Mouse (Mus musculus) liver, embryonic 14.5 days (tissue): Measurements from ENCODE around the gene Cyp2u1. TPM values are rescaled to one million over a fixed set of nuclear protein-coding genes. Genes with fewer than 3 reads are reported as not detected.
A peak's percentile ranks its signal among the peaks of the same experiment; 100 is the strongest.

ENCODE experiments used
- ATAC-seq: fragments of 200-750 bp; cut with Nextera tagmentation; 2 replicates; pipeline ENCODE4 v1.8.0; 2017; ENCODE audit warnings: moderate number of reproducible peaks, mild to moderate bottlenecking, moderate library complexity; ENCODE audit not compliant: insufficient read depth
- DNase-seq, 3 experiments: peaks; one replicate each; pipeline ENCODE4 v3.0.0-alpha.2; 2012 to 2013; ENCODE audit warnings: low read depth in 3 of 3, low spot score in 3 of 3
- H3K27ac ChIP-seq: fragments of 300-500 bp; sonication (generic); 2 replicates; pipeline ENCODE4 v1.5.1; 2014; ENCODE audit warnings: moderate library complexity, mild to moderate bottlenecking, control low read depth, inconsistent platforms
- H3K27me3 ChIP-seq: fragments of 300-500 bp; sonication (generic); 2 replicates; pipeline ENCODE4 v1.6.1; 2014; ENCODE audit warnings: mild to moderate bottlenecking, low read length, moderate library complexity; ENCODE audit not compliant: control insufficient read depth, insufficient read depth
- H3K36me3 ChIP-seq: fragments of 300-500 bp; sonication (generic); replicated peaks from 2 replicates; pipeline ENCODE4 v1.6.1; 2014; ENCODE audit warnings: low read depth; ENCODE audit not compliant: control insufficient read depth, insufficient read depth
- H3K4me1 ChIP-seq, 2 experiments: fragments of 200-500 bp in 1 of 2; fragments of 300-500 bp in 1 of 2; sonication (generic) in 1 of 2; replicated peaks; 2 replicates each; pipeline ENCODE4 v1.6.1; 2012 to 2014; ENCODE audit warnings: antibody characterized with exemption in 1 of 2, inconsistent platforms in 1 of 2, low read length in 1 of 2; ENCODE audit not compliant: control insufficient read depth in 2 of 2, insufficient read depth in 2 of 2
- H3K4me2 ChIP-seq: fragments of 300-500 bp; sonication (generic); 2 replicates; pipeline ENCODE4 v1.6.1; 2014; ENCODE audit warnings: low read depth, mild to moderate bottlenecking, control low read depth, moderate library complexity
- H3K4me3 ChIP-seq, 2 experiments: fragments of 200-500 bp in 1 of 2; fragments of 300-500 bp in 1 of 2; sonication (generic) in 1 of 2; 2 replicates each; pipeline ENCODE4 v1.5.1; 2012 to 2014; ENCODE audit warnings: low read depth in 2 of 2, low read length in 2 of 2, mild to moderate bottlenecking in 2 of 2, control low read depth in 1 of 2, inconsistent platforms in 1 of 2, moderate library complexity in 1 of 2; ENCODE audit not compliant: insufficient read depth in 1 of 2
- H3K9ac ChIP-seq: fragments of 300-500 bp; sonication (generic); replicated peaks from 2 replicates; pipeline ENCODE4 v1.6.1; 2014; ENCODE audit warnings: mild to moderate bottlenecking, control low read depth, moderate library complexity
- H3K9me3 ChIP-seq: fragments of 300-500 bp; sonication (generic); 2 replicates; pipeline ENCODE4 v1.6.1; 2016; ENCODE audit warnings: low read length, mixed read lengths; ENCODE audit not compliant: control insufficient read depth
- CTCF ChIP-seq: IDR thresholded peaks from 2 replicates; pipeline ENCODE4 v1.5.1; 2016; ENCODE audit warnings: antibody characterized with exemption, low read depth, control low read depth
- EP300 ChIP-seq: IDR thresholded peaks from 2 replicates; pipeline ENCODE4 v1.6.1; 2016; ENCODE audit warnings: antibody characterized with exemption, low read depth
- WGBS: fragments of 180-500 bp; shearing (Covaris S2); extraction: QIAGEN DNeasy Blood & Tissue Kit; methylation state at CpG from one replicate; pipeline ENCODE4 v1.1.7; 2014; ENCODE audit not compliant: insufficient replicate concordance; 5-methylcytosine and 5-hydroxymethylcytosine counted together
- polyA plus RNA-seq, 2 experiments: library from polyadenylated mRNA; depleted of rRNA in 1 of 2; stranded (reverse) in 1 of 2; unstranded in 1 of 2; fragments of >200 nt; fragmentation: Nextera tagmentation in 1 of 2; extraction: Ambion mirVana in 1 of 2; gene quantifications; 2 replicates each; pipeline versions ENCODE4 v1.2.1 to v1.2.3; 2012 to 2014

Gene Cyp2u1
- polyA plus RNA-seq, 2 experiments = 0.04 to 0.15 TPM

- DNase-seq = no peak
- H3K4me3 ChIP-seq = no peak overlapping the region
- TF ChIP-seq CTCF (no peak), EP300 (no peak)
- no peaks in the 10 kb centered on the region for H3K36me3 ChIP-seq
- H3K27me3 ChIP-seq = no peaks in the 10 kb centered on the region
- H3K9me3 ChIP-seq = no peaks in the 10 kb centered on the region
- H3K27ac ChIP-seq = no peak overlapping the region
- no peak overlapping the region for H3K4me2 ChIP-seq
- no peaks in the 10 kb centered on the region for H3K4me1 ChIP-seq
- no peak for ATAC-seq
- WGBS = 78% methylated on average over 7 of the region's 7 CpGs
- H3K9ac ChIP-seq = no peak overlapping the region
These were observed 6.1 kb downstream of the Cyp2u1 start for GRCm38 (mm10) chr3:131296893-131297292.

DNA sequence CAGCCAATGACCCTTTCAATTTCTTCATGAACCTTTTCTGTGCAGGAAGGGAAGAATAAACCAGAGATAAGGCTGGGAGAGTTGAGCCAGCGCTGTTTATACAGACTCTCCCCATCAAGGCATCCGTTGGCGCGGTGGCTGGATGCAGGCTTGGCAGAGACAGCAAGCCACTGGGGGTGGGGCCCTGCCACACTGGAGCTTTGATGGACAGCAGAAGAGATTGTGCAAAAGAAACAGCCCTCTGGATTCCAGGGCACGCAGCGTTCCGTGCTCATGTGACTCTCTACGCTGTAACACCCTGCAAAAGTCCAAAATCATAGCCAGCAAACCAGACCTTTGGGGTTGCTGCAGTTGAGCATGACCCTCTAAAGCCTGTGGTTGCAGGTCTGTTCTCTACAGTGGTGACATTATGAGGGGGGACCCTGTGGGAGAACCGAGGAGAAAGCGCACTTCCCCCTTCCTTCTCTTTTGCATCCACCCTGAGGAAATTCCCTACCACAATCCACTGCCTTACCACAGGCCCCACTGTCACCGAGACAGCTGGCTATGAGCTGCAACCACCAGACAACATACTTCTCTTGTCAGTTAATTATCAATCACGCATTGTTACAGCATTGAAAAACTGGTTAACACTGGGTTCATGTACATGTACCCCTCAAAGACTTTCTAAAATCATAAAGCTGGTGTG is 7.4 kb downstream of the Cyp2u1 start:
- WGBS = 54% methylated on average over 12 of the region's 12 CpGs
- H3K36me3 ChIP-seq = no peaks in the 10 kb centered on the region
- ATAC-seq (peak; percentile 35; the same call in 1 of the 2 replicates), DNase-seq (no peak)
- no peaks in the 10 kb centered on the region for H3K4me1 ChIP-seq
- no peaks in the 10 kb centered on the region for H3K27me3 ChIP-seq
- no peak overlapping the region for H3K27ac ChIP-seq
- no peak overlapping the region for H3K4me3 ChIP-seq
- no peak for TF ChIP-seq EP300
- TF ChIP-seq CTCF = no peak
- H3K4me2 ChIP-seq = no peak overlapping the region
- no peak overlapping the region for H3K9ac ChIP-seq
- H3K9me3 ChIP-seq = no peaks in the 10 kb centered on the region

GRCm38 (mm10) chr3:131294503-131294902 is 8.5 kb downstream of the Cyp2u1 start:
- Histone ChIP-seq H3K4me3 (no peak overlapping the region), H3K36me3 (no peaks in the 10 kb centered on the region), H3K9ac (no peak overlapping the region), H3K4me1 (no peaks in the 10 kb centered on the region), H3K9me3 (no peaks in the 10 kb centered on the region), H3K27me3 (no peaks in the 10 kb centered on the region), H3K27ac (no peak overlapping the region), H3K4me2 (no peak overlapping the region)
- ATAC-seq (no peak), DNase-seq (no peak)
- TF ChIP-seq CTCF (no peak), EP300 (no peak)
- WGBS = 34% methylated on average over 3 of the region's 3 CpGs

DNA sequence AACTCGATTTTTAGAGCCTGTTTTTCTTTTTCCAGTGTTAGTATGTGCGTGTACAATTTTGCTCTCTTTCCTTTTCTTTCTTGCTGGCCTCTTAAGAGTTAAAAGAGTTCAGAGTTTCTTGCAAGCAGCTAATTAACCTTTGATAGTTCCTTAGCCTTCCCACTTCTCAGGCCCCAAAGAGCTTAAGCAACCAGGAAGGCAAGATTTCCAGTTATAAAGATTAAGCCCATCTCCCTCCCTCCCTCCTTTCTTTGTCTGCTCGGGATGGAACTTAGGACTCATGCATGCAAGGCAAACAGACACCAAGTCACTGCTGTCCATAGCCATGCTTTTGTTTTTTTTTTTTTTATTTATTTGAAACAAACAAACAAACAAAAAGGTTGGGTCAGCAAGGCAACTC is 10.1 kb downstream of the Cyp2u1 start:
- no peak for TF ChIP-seq EP300
- no peak for TF ChIP-seq CTCF
- H3K27ac ChIP-seq = no peak overlapping the region
- H3K4me2 ChIP-seq = no peak overlapping the region
- no peak overlapping the region for H3K4me3 ChIP-seq
- no peak for DNase-seq
- no peaks in the 10 kb centered on the region for H3K36me3 ChIP-seq
- WGBS = 47% methylated on average over 3 of the region's 3 CpGs
- H3K27me3 ChIP-seq = no peaks in the 10 kb centered on the region
- no peak for ATAC-seq
- no peaks in the 10 kb centered on the region for H3K9me3 ChIP-seq
- no peaks in the 10 kb centered on the region; a peak in 1 of 4 replicates for H3K4me1 ChIP-seq
- H3K9ac ChIP-seq = no peak overlapping the region

DNA sequence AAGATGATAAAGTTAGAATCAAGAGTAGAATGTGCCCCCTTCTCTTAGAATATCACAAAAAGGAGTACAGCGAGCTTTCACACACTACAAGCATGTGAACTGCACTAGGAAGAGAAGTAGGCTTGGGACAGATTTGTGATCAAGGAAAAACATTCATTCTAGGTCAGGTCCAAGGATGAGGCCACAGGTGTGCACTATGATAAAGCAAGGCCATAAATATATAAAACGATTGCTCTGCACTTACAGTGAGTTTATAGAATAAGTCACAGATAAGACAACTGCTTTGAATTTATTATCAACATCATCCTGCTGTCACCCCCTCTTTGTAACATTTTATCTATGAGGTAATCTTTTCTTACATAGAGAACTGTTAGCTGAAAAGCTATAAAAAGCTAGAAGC is 10.7 kb downstream of the Cyp2u1 start:
- ATAC-seq (no peak), DNase-seq (no peak)
- WGBS = 45% methylated on average over 2 of the region's 2 CpGs
- H3K4me1 ChIP-seq = no peaks in the 10 kb centered on the region; a peak in 1 of 4 replicates
- no peaks in the 10 kb centered on the region for H3K36me3 ChIP-seq
- H3K4me2 ChIP-seq = no peak overlapping the region
- H3K9ac ChIP-seq = no peak overlapping the region
- no peaks in the 10 kb centered on the region for H3K9me3 ChIP-seq
- no peak overlapping the region for H3K4me3 ChIP-seq
- TF ChIP-seq EP300 (no peak), CTCF (no peak)
- no peak overlapping the region for H3K27ac ChIP-seq
- no peaks in the 10 kb centered on the region for H3K27me3 ChIP-seq
